Mouse (Mus musculus) hindbrain, postnatal 0 days (tissue): ENCODE measurements around the gene Rps2. TPM values are rescaled to one million over a fixed set of nuclear protein-coding genes. Genes with fewer than 3 reads are reported as not detected.

Experiments used
- ATAC-seq: fragments of 200-750 bp; cut with Nextera tagmentation; 2 replicates; pipeline ENCODE4 v1.8.0; 2017; ENCODE audit warnings: mild to moderate bottlenecking, moderate TSS enrichment, moderate library complexity
- DNase-seq: peaks from one replicate; pipeline ENCODE4 v3.0.0-alpha.2; 2015; ENCODE audit warnings: low spot score
- H3K27ac ChIP-seq: fragments of 300-500 bp; sonication (generic); 2 replicates; pipeline ENCODE4 v1.5.1; 2014; ENCODE audit warnings: mild to moderate bottlenecking
- H3K27me3 ChIP-seq: fragments of 300-500 bp; sonication (generic); 2 replicates; pipeline ENCODE4 v1.6.1; 2014; ENCODE audit warnings: low read length, mixed read lengths; ENCODE audit not compliant: insufficient read depth
- H3K36me3 ChIP-seq: fragments of 300-500 bp; sonication (generic); 2 replicates; pipeline ENCODE4 v1.6.1; 2014; ENCODE audit warnings: low read length, mixed read lengths; ENCODE audit not compliant: insufficient read depth
- H3K4me1 ChIP-seq: fragments of 300-500 bp; sonication (generic); 2 replicates; pipeline ENCODE4 v1.6.1; 2014; ENCODE audit warnings: antibody characterized with exemption, low read length, mixed read lengths; ENCODE audit not compliant: insufficient read depth
- H3K4me2 ChIP-seq: fragments of 300-500 bp; sonication (generic); 2 replicates; pipeline ENCODE4 v1.6.1; 2014; ENCODE audit warnings: low read depth, mild to moderate bottlenecking, low read length, moderate library complexity, mixed read lengths
- H3K4me3 ChIP-seq: fragments of 300-500 bp; sonication (generic); 2 replicates; pipeline ENCODE4 v1.5.1; 2014; ENCODE audit warnings: low read length
- H3K9ac ChIP-seq: fragments of 300-500 bp; sonication (generic); replicated peaks from 2 replicates; pipeline ENCODE4 v1.6.1; 2014; ENCODE audit warnings: mild to moderate bottlenecking, low read length, moderate library complexity, mixed read lengths
- H3K9me3 ChIP-seq: fragments of 300-500 bp; sonication (generic); 2 replicates; pipeline ENCODE4 v1.6.1; 2016; ENCODE audit warnings: low read length, mixed read lengths
- CTCF ChIP-seq: IDR thresholded peaks from 2 replicates; pipeline ENCODE4 v1.5.1; 2016; ENCODE audit warnings: antibody characterized with exemption, control low read depth, low read depth
- WGBS: fragments of 180-500 bp; shearing (Covaris S2); extraction: QIAGEN DNeasy Blood & Tissue Kit; methylation state at CpG from one replicate; pipeline ENCODE4 v1.1.7; 2014; 5-methylcytosine and 5-hydroxymethylcytosine counted together
- polyA plus RNA-seq: library from polyadenylated mRNA; unstranded; fragments of >200 nt; fragmentation: Nextera tagmentation; extraction: Ambion mirVana; gene quantifications from 2 replicates; pipeline ENCODE4 v1.2.1, GENCODE M21; 2015
- total RNA-seq: library from RNA; depleted of rRNA; stranded (reverse); fragments of >200 nt; gene quantifications from 2 replicates; pipeline ENCODE4 v1.2.3, GENCODE M21; 2014

The Rps2 gene
- total and polyA plus RNA-seq, 2 experiments from 2014 or later: 820 to 2,600 TPM

DNA sequence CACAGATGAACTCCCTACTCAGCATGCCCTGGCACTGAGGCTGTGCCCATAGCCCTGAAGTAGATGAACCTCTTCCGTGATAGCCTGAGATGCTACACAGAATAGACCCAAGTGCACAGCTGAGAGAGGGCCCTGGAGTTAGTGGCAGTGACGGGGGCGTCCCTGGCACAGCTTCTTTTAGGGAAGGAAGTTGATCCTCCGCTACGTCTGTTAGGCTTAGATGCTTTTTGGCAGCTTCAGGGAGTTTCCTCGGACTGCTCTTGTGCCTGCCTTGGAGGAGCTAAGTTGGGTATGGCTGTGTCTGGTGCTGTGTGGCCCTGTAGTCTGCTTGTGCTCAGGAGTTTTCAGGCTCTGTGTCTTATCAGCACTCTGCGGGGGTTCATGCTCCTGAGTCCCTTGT, 43.6 kb upstream of the Rps2 start:
- no peak overlapping the region for H3K4me3 ChIP-seq
- no peak overlapping the region for H3K4me2 ChIP-seq
- H3K36me3 ChIP-seq: peaks cover 28% of the 10 kb centered on the region
- H3K27ac ChIP-seq: no peak overlapping the region
- ATAC-seq (no peak), DNase-seq (no peak)
- no peak overlapping the region for H3K9ac ChIP-seq
- no peaks in the 10 kb centered on the region for H3K27me3 ChIP-seq
- no peak for TF ChIP-seq CTCF
- peaks cover 14% of the 10 kb centered on the region for H3K4me1 ChIP-seq
- no peaks in the 10 kb centered on the region for H3K9me3 ChIP-seq
- WGBS: 79% methylated on average over 7 of the region's 7 CpGs

- peak; percentile 85 for TF ChIP-seq CTCF
- Histone ChIP-seq H3K27ac (no peak overlapping the region), H3K4me2 (no peak overlapping the region), H3K9me3 (no peaks in the 10 kb centered on the region), H3K27me3 (no peaks in the 10 kb centered on the region), H3K4me1 (peaks cover 6% of the 10 kb centered on the region), H3K4me3 (no peak overlapping the region), H3K36me3 (peaks cover 45% of the 10 kb centered on the region), H3K9ac (no peak overlapping the region)
- ATAC-seq (peak; percentile 48), DNase-seq (peak; percentile 78)
- 52% methylated on average over 2 of the region's 2 CpGs for WGBS
Observed at GRCm38 (mm10) chr17:24676187-24676586, 41.7 kb upstream of the Rps2 start.

- Histone ChIP-seq H3K27ac (no peak overlapping the region), H3K4me1 (no peaks in the 10 kb centered on the region), H3K36me3 (peaks cover 51% of the 10 kb centered on the region), H3K9ac (no peak overlapping the region), H3K4me2 (no peak overlapping the region), H3K9me3 (no peaks in the 10 kb centered on the region), H3K4me3 (no peak overlapping the region), H3K27me3 (no peaks in the 10 kb centered on the region)
- no peak for ATAC-seq
- DNase-seq: no peak
- WGBS: 94% methylated on average over 5 of the region's 5 CpGs
- TF ChIP-seq CTCF: no peak
Observed at GRCm38 (mm10) chr17:24676877-24677276, 41.0 kb upstream of the Rps2 start.

- no peak overlapping the region for H3K4me2 ChIP-seq
- no peaks in the 10 kb centered on the region for H3K27me3 ChIP-seq
- no peak for ATAC-seq
- 93% methylated on average over 24 of the region's 24 CpGs for WGBS
- H3K4me1 ChIP-seq: no peaks in the 10 kb centered on the region
- no peak overlapping the region for H3K4me3 ChIP-seq
- H3K9me3 ChIP-seq: no peaks in the 10 kb centered on the region
- H3K9ac ChIP-seq: no peak overlapping the region
- H3K36me3 ChIP-seq: peaks cover 55% of the 10 kb centered on the region
- TF ChIP-seq CTCF: no peak
- DNase-seq: no peak
- H3K27ac ChIP-seq: no peak overlapping the region
Observed at GRCm38 (mm10) chr17:24677500-24678080, 40.3 kb upstream of the Rps2 start.

DNA sequence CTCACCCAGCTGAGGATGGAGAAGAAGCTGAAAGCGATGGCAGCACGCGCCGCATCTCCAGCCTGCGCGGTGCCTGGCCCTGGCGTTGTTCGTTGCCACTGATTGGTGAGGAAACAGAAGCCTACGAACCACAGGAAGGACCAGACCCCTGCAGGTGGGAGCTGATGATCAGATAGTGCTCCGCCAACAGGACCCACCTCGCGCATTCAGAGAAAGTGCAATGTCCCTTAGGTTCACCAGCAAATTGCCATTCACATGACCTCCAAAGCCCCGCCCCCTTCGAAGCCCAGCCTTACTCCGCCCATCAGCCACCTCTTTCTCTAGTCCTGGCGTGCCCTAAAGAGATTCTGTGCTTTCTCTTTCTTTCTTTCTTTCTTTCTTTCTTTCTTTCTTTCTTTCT, 31.4 kb upstream of the Rps2 start:
- TF ChIP-seq CTCF: no peak
- 30% methylated on average over 16 of the region's 16 CpGs for WGBS
- ATAC-seq: no peak

DNA sequence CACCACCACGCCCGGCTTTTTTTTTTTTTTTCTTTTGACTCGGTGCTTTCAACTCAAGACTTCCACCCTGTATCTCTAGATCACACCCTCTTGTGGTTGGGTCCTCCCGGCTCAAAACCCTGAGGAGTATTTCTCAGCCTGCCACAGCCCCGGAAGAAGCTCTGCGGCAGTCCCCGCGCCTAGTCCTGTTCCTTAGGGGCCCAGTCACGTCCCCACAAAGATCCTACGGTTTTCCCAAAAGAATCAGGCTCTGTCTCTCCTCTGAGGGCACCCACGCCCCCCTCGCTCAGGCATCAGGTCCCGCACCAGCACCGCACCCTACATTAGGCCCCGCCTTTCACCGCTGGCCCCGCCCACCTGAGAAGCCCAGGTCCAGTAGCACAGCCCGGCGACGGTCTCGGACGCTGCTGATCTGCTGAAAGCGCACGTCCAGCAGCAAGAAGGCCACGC, 30.7 kb upstream of the Rps2 start:
- H3K9ac ChIP-seq: peak overlapping the region; percentile 44; the same call in 1 of the 2 replicates
- H3K4me1 ChIP-seq: peaks cover 8% of the 10 kb centered on the region; the same call in 1 of the 2 replicates
- no peak for TF ChIP-seq CTCF
- no peaks in the 10 kb centered on the region for H3K27me3 ChIP-seq
- H3K9me3 ChIP-seq: no peaks in the 10 kb centered on the region
- H3K4me2 ChIP-seq: peak overlapping the region; percentile 74
- DNase-seq: peak; percentile 35
- H3K36me3 ChIP-seq: peaks cover 1% of the 10 kb centered on the region; the same call in 1 of the 2 replicates
- peak overlapping the region; percentile 74 for H3K4me3 ChIP-seq
- ATAC-seq: no peak
- no peak overlapping the region for H3K27ac ChIP-seq
- WGBS: 3% methylated on average over 24 of the region's 25 CpGs

More for the DNA sequence above, 31.4 kb upstream of the Rps2 start:
- Histone ChIP-seq H3K9me3 (no peaks in the 10 kb centered on the region), H3K27me3 (no peaks in the 10 kb centered on the region), H3K4me2 (0 out of 2 replicates have a peak overlapping the region, but pooled peaks have one; percentile 3), H3K27ac (no peak overlapping the region), H3K4me1 (peaks cover 8% of the 10 kb centered on the region; the same call in 1 of the 2 replicates), H3K4me3 (no peak overlapping the region), H3K9ac (no peak overlapping the region), H3K36me3 (peaks cover 7% of the 10 kb centered on the region; the same call in 1 of the 2 replicates)
- no peak for DNase-seq

DNA sequence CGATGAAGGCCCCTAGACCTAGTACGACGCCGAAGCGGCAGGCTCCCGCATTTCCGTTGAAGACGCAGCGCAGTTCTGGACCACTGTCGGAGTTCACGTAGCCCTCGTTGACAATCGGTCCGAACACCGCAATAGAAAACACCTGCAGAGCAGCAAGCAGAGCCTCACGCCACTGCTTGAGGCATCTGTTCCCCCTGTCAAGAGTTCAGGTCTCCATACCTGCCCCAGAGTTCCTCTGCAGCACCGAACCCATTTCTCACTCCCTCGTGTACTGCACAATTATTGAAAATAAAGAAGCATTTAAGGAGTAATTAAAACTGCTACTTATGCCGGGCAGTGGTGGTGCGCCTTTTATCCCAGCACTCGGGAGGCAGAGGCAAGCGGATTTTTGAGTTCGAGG, 30.3 kb upstream of the Rps2 start:
- no peak for ATAC-seq
- Histone ChIP-seq H3K4me1 (peaks cover 8% of the 10 kb centered on the region; the same call in 1 of the 2 replicates), H3K9ac (peak overlapping the region; percentile 44; the same call in 1 of the 2 replicates), H3K27ac (no peak overlapping the region), H3K36me3 (0 out of 2 replicates have a peak, but pooled peaks cover 4% of the 10 kb centered on the region), H3K27me3 (no peaks in the 10 kb centered on the region), H3K4me2 (peak overlapping the region; percentile 74), H3K9me3 (no peaks in the 10 kb centered on the region), H3K4me3 (peak overlapping the region; percentile 74)
- no peak for TF ChIP-seq CTCF
- 17% methylated on average over 23 of the region's 23 CpGs for WGBS
- DNase-seq: no peak
